In genomic region chr5:73252739-73253138, GRCm38 (mm10) we compare ENCODE assay signal across 24 mouse cellular contexts. TPM values are rescaled to one million over a fixed set of nuclear protein-coding genes. Genes with fewer than 3 reads are reported as not detected.
DNase-seq lines count a peak whose midpoint lies in the region; ATAC-seq lines count a peak whose summit lies in the region.
"Had no signal": no experiment of that assay in that cellular context is flagged by ENCODE, and none has a peak within 500 bp of the region (broad histone marks: within the 10 kb centered on the region; RNA-seq: fewer than 3 reads in every experiment).

No protein-coding gene starts in this region.

- peak overlapping the region; percentile 31 for H3K4me2 ChIP-seq in heart, embryonic 11.5 days
- peak overlapping the region; percentile 45 for H3K4me2 ChIP-seq in liver, embryonic 11.5 days
- H3K4me2 ChIP-seq in liver, embryonic 13.5 days: peak overlapping the region; percentile 87
- H3K4me2 ChIP-seq: midbrain, embryonic 15.5 days had no signal

- H3K4me3 ChIP-seq in heart, embryonic 11.5 days (ENCODE audit: low read depth, low read length): no peak overlapping the region
- H3K4me3 ChIP-seq in liver, embryonic 11.5 days (ENCODE audit: low read depth, low read length): no peak overlapping the region
- peak overlapping the region; percentile 9; the same call in 1 of the 2 replicates for H3K4me3 ChIP-seq in liver, embryonic 13.5 days (replicated peaks)
- H3K4me3 ChIP-seq: forebrain, embryonic 10.5 days; hindbrain, embryonic 10.5 days; layer of hippocampus, adult 2 months; left cerebral cortex, adult 2 months; midbrain, embryonic 15.5 days; myocyte had no signal

- no peaks in the 10 kb centered on the region for H3K9me3 ChIP-seq in heart, embryonic 11.5 days (replicated peaks; ENCODE audit: control insufficient read depth, low read length)
- no peaks in the 10 kb centered on the region for H3K9me3 ChIP-seq in liver, embryonic 11.5 days (ENCODE audit: control insufficient read depth, low read length)
- no peaks in the 10 kb centered on the region for H3K9me3 ChIP-seq in liver, embryonic 13.5 days (replicated peaks)
- H3K9me3 ChIP-seq: forebrain, embryonic 10.5 days; hindbrain, embryonic 10.5 days; midbrain, embryonic 15.5 days had no signal

- ATAC-seq in heart, embryonic 11.5 days (replicated peaks; ENCODE audit: insufficient number of reproducible peaks, low FRiP score, low TSS enrichment): no peak
- ATAC-seq in liver, embryonic 11.5 days (replicated peaks; ENCODE audit: low FRiP score): no peak
- ATAC-seq in liver, embryonic 13.5 days (ENCODE audit: low read depth): no peak
- ATAC-seq: forebrain, postnatal 0 days; midbrain, embryonic 15.5 days had no signal

- no peak overlapping the region for H3K9ac ChIP-seq in heart, embryonic 11.5 days (ENCODE audit: low read depth, low read length)
- H3K9ac ChIP-seq in liver, embryonic 11.5 days (ENCODE audit: low read depth, low read length): no peak overlapping the region
- peak overlapping the region; percentile 48 for H3K9ac ChIP-seq in liver, embryonic 13.5 days
- H3K9ac ChIP-seq: forebrain, postnatal 0 days; midbrain, embryonic 15.5 days had no signal

- H3K4me1 ChIP-seq in heart, embryonic 11.5 days (ENCODE audit: control insufficient read depth, insufficient read depth, low read length): peaks cover 33% of the 10 kb centered on the region
- H3K4me1 ChIP-seq in liver, embryonic 11.5 days (replicated peaks; ENCODE audit: control insufficient read depth, insufficient read depth, low read length): peaks cover 31% of the 10 kb centered on the region
- H3K4me1 ChIP-seq in liver, embryonic 13.5 days (replicated peaks): peaks cover 69% of the 10 kb centered on the region

- DNase-seq in heart, adult 9 months (ENCODE audit: low spot score in 2 of 2): no peak
- DNase-seq in liver, embryonic 11.5 days (ENCODE audit: low spot score): no peak
- DNase-seq in liver: no peak
- DNase-seq in liver, embryonic 13.5 days: no peak
- DNase-seq in left cerebral cortex, adult 18-20 months (ENCODE audit: low spot score in 2 of 2): no peak
- DNase-seq in cerebellum, adult 8-10 months: no peak
- DNase-seq: cerebellum, adult 11 months; cerebellum, postnatal 14 days; embryo, embryonic 11 days; forebrain, postnatal 0 days; kidney, adult 2 months; kidney, postnatal 14 days; left cerebral cortex, postnatal 4 days; lung, postnatal 10 days; spleen, adult 18-20 months; thymus, postnatal 4 days had no signal

- H3K27ac ChIP-seq in heart, embryonic 11.5 days (ENCODE audit: low read depth, low read length): no peak overlapping the region
- H3K27ac ChIP-seq in liver, embryonic 11.5 days (ENCODE audit: low read depth, low read length): 0 out of 2 replicates have a peak overlapping the region, but pooled peaks have one; percentile 33
- H3K27ac ChIP-seq in liver, embryonic 13.5 days: peak overlapping the region; percentile 88
- H3K27ac ChIP-seq: forebrain, embryonic 10.5 days; hindbrain, embryonic 10.5 days; left cerebral cortex, adult 2 months; midbrain, embryonic 15.5 days had no signal

- no peaks in the 10 kb centered on the region for H3K27me3 ChIP-seq in heart, embryonic 11.5 days (ENCODE audit: control insufficient read depth, insufficient read depth, low read length)
- H3K27me3 ChIP-seq in liver, embryonic 11.5 days (replicated peaks; ENCODE audit: control insufficient read depth, insufficient read depth, low read length): no peaks in the 10 kb centered on the region
- H3K27me3 ChIP-seq in liver, embryonic 13.5 days: no peaks in the 10 kb centered on the region
- H3K27me3 ChIP-seq: CH12.LX; midbrain, embryonic 15.5 days had no signal

- H3K36me3 ChIP-seq in heart, embryonic 11.5 days (ENCODE audit: control insufficient read depth, insufficient read depth, low read length): no peaks in the 10 kb centered on the region
- no peaks in the 10 kb centered on the region; the same call in 1 of the 2 replicates for H3K36me3 ChIP-seq in liver, embryonic 11.5 days (ENCODE audit: control insufficient read depth, insufficient read depth, low read length)
- H3K36me3 ChIP-seq in liver, embryonic 13.5 days: 0 out of 2 replicates have a peak, but pooled peaks cover 3% of the 10 kb centered on the region
- H3K36me3 ChIP-seq: midbrain, embryonic 15.5 days had no signal

RNA-seq across cellular contexts. Expression of gene Fryl, which starts 3.7 kb away (rescaled TPM):
- polyA plus RNA-seq in heart, embryonic 11.5 days (2014; fragmentation: Nextera tagmentation; extraction: Ambion mirVana): 38.1 and 40.8 TPM in 2 replicates
- 35.4 and 39.7 TPM in 2 replicates for polyA plus RNA-seq in liver, embryonic 11.5 days (2014; fragmentation: Nextera tagmentation; extraction: Ambion mirVana)
- polyA plus RNA-seq in liver, embryonic 13.5 days (2015; fragmentation: Nextera tagmentation; extraction: Ambion mirVana): 44.2 and 44.5 TPM in 2 replicates
- 10 to 100 TPM; 54.2 to 57.5 TPM for total RNA-seq in left cerebral cortex, adult 18-20 months (2021)

RNA-seq across cellular contexts. Expression of gene Ociad1, which starts 39.8 kb away (rescaled TPM):
- polyA plus RNA-seq in heart, embryonic 11.5 days (2014; fragmentation: Nextera tagmentation; extraction: Ambion mirVana): 156 and 190 TPM in 2 replicates
- polyA plus RNA-seq in liver, embryonic 11.5 days (2014; fragmentation: Nextera tagmentation; extraction: Ambion mirVana): 170 and 171 TPM in 2 replicates
- 144 and 158 TPM in 2 replicates for polyA plus RNA-seq in liver, embryonic 13.5 days (2015; fragmentation: Nextera tagmentation; extraction: Ambion mirVana)
- 100 to 1,000 TPM; 465 to 497 TPM for total RNA-seq in left cerebral cortex, adult 18-20 months (2021)

Comparison
In these comparisons a context has a peak if more than half of its experiments do, and no peak if none do; other contexts are left out.
1. H3K4me2 ChIP-seq: peak in every context shown above with its lines; median percentile 87 in liver, embryonic 13.5 days; 45 in liver, embryonic 11.5 days; 31 in heart, embryonic 11.5 days.